Mouse (Mus musculus) hindlimb bud, embryonic 11.5 days (tissue): ENCODE data around the gene H2afy2.

ENCODE experiments used
- DNase-seq: peaks from one replicate; pipeline ENCODE4 v3.0.0-alpha.2; 2012; ENCODE audit warnings: low read depth, low spot score; ENCODE audit errors: extremely low spot score

H2afy2 gene

GRCm38 (mm10) chr10:61787541-61788313, 3.8 kb upstream of the H2afy2 start:
- DNase-seq, result no peak

GRCm38 (mm10) chr10:61784414-61784813, 467 bp upstream of the H2afy2 start:
- no peak for DNase-seq

- DNase-seq, result peak; percentile 35
Observed at GRCm38 (mm10) chr10:61782799-61783611, 942 bp downstream of the H2afy2 start.

- DNase-seq, result no peak
Observed at GRCm38 (mm10) chr10:61781461-61782128, 2.4 kb downstream of the H2afy2 start.

- DNase-seq, result no peak
Observed at GRCm38 (mm10) chr10:61766806-61767205, 17.1 kb downstream of the H2afy2 start.

GRCm38 (mm10) chr10:61765558-61765957, 18.4 kb downstream of the H2afy2 start:
- DNase-seq, result no peak

GRCm38 (mm10) chr10:61764689-61765088, 19.3 kb downstream of the H2afy2 start:
- no peak for DNase-seq

GRCm38 (mm10) chr10:61759869-61760268, 24.1 kb downstream of the H2afy2 start:
- no peak for DNase-seq

GRCm38 (mm10) chr10:61758904-61759303, 25.0 kb downstream of the H2afy2 start:
- no peak for DNase-seq

GRCm38 (mm10) chr10:61757022-61757421, 26.9 kb downstream of the H2afy2 start:
- DNase-seq, result no peak

- DNase-seq, result no peak
Observed at GRCm38 (mm10) chr10:61753071-61753470, 30.9 kb downstream of the H2afy2 start.

GRCm38 (mm10) chr10:61751534-61752219, 32.3 kb downstream of the H2afy2 start:
- DNase-seq, result no peak

- DNase-seq, result no peak
Observed at GRCm38 (mm10) chr10:61750014-61750413, 33.9 kb downstream of the H2afy2 start.

GRCm38 (mm10) chr10:61747302-61747701, 36.6 kb downstream of the H2afy2 start:
- DNase-seq, result no peak

- DNase-seq, result peak; percentile 8
Observed at GRCm38 (mm10) chr10:61745133-61745532, 38.8 kb downstream of the H2afy2 start.

GRCm38 (mm10) chr10:61742336-61742735, 41.6 kb downstream of the H2afy2 start:
- DNase-seq, result no peak

GRCm38 (mm10) chr10:61741873-61742272, 42.1 kb downstream of the H2afy2 start:
- DNase-seq, result no peak

GRCm38 (mm10) chr10:61741306-61741705, 42.6 kb downstream of the H2afy2 start:
- DNase-seq, result no peak

- no peak for DNase-seq
Observed at GRCm38 (mm10) chr10:61738126-61738525, 45.8 kb downstream of the H2afy2 start.

GRCm38 (mm10) chr10:61737537-61737936, 46.4 kb downstream of the H2afy2 start:
- DNase-seq, result no peak

- DNase-seq, result no peak
Observed at GRCm38 (mm10) chr10:61736671-61737078, 47.3 kb downstream of the H2afy2 start.
